Mouse (Mus musculus): ENCODE data around the gene C1s1.

GRCm38 (mm10) chr6:124493886-124494285 is 48.3 kb downstream of the C1s1 start:
- TF ChIP-seq CTCF (IDR thresholded peaks at IDR 0.05; ENCODE audit: insufficient read depth, low read depth, low read length) = no peak
- no peak for TF ChIP-seq POLR2A (IDR thresholded peaks at IDR 0.05; ENCODE audit: insufficient read depth, low read depth, low read length)

Measured in olfactory bulb, adult 2 months (tissue).